Mouse (Mus musculus): ENCODE results near the gene Olfr628. TPM values are rescaled to one million over a fixed set of nuclear protein-coding genes. Genes with fewer than 3 reads are reported as not detected.
"Not testable (repeated sequence)": the region's sequence is repeated elsewhere in the genome, so short reads cannot be mapped to it uniquely, and the experiment has no call there.

Olfr628 gene
- total RNA-seq (2021): not detected

DNA sequence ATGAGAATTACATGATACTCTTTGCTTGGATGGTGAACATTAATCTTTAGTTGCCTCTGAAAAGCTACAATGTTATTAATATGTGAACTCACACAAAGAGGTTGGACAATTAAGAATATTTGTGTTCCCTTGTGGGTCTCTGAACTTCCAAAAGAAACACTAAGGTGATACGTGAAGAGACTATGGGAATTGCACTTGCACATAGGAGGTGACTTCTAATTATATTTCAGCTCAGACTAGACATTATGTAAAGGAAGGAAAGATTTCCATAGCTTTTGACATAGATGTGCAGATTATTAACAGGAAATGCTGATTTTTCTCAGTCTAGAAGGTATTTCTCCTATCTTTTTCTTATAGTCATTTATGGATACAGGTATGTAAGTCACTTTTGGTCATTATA is at the start of gene Olfr628:
Gene Olfr628 (plus strand): TSS at position 301 of the 400 bp plus-strand sequence.
- intact Hi-C loops (cut with DNase I): no loop called here
- no peak for DNase-seq (ENCODE audit: low spot score)

GRCm38 (mm10) chr7:103682420-103682819 is 47.8 kb upstream of the Olfr628 start, which contains the start of gene Olfr625-ps1:
Gene Olfr625-ps1 (plus strand): TSS chr7:103682720.
- DNase-seq (ENCODE audit: low spot score): no peak
- intact Hi-C loops (cut with DNase I): no loop called here

- DNase-seq (ENCODE audit: low spot score): no peak
These were observed 30.7 kb upstream of the Olfr628 start for GRCm38 (mm10) chr7:103699469-103699868.

GRCm38 (mm10) chr7:103712024-103712423 is 18.1 kb upstream of the Olfr628 start:
- intact Hi-C loops (cut with DNase I): no loop called here

More at GRCm38 (mm10) chr7:103699469-103699868, 30.7 kb upstream of the Olfr628 start:
- intact Hi-C loops (cut with DNase I): no loop called here

DNA sequence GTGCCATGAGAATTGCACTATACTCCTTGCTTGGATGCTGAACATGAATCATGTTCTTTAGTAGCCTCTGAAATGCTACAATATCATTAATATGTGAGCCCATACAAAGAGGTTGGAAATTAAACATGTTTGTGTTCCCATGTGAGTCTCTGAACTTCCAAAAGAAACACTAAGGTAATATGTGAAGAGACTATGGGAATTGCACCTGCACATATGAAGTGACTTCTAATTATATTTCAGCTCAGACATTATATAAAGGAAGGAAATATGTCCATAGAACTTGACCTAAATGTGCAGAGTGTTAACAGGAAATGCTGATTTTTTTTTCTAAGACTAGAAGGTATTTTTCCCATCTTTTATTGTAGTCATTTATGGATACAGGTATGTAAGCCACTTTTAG is 15.8 kb upstream of the Olfr628 start, which contains the start of gene Olfr243:
Gene Olfr243 (plus strand): TSS at position 301 of the 400 bp plus-strand sequence.
- DNase-seq (ENCODE audit: low spot score): no peak

More at GRCm38 (mm10) chr7:103712024-103712423, 18.1 kb upstream of the Olfr628 start:
- no peak for DNase-seq (ENCODE audit: low spot score)

DNA sequence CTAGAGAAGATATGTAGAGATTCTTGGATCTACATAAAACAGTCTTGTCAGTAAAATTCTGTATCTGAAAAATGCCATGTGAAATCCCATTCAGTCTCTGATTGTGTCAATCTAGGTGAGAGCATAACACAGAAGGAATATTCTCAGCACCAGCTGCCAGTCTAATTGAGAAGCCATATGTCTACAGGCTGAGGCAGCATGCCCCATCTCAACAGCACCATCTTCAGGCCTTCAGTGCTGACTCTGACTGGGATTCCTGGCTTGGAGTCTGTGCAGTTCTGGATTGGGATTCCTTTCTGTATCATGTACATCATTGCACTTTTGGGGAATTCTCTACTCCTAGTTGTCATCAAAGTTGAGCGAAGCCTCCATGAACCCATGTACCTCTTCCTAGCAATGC is 13.8 kb upstream of the Olfr628 start:
- DNase-seq (ENCODE audit: low spot score); intact Hi-C loops (cut with DNase I): not testable (repeated sequence)

More for the DNA sequence above, 15.8 kb upstream of the Olfr628 start, which contains the start of gene Olfr243:
- intact Hi-C loops (cut with DNase I): no loop called here

DNA sequence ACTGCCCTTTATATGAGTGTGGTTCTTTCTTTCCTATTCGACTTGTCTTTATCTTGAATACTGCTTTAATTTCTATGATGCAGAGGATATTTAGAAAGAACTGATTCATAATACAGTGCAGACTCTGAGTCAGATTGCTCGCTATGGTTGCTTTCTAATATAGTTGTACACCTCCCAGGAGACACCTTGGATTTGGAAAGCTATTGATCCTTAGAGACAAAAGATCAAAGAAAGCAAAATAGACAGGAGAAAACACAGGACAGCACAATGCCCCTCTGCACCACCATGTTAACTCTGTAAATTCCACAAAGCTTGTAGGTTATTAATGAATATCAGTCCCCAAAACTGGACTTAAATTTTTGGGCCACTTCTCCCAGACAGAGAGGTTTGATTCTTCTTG is 14.7 kb downstream of the Olfr628 start, which contains the start of gene Olfr629:
Gene Olfr629 (minus strand): TSS at position 101 of the 400 bp plus-strand sequence.
- intact Hi-C loops (cut with DNase I): no loop called here
- no peak for DNase-seq (ENCODE audit: low spot score)

- intact Hi-C loops (cut with DNase I): no loop called here
- no peak for DNase-seq (ENCODE audit: low spot score)
These were observed 27.1 kb downstream of the Olfr628 start, which contains the start of gene Olfr630 for GRCm38 (mm10) chr7:103757233-103757632. Gene Olfr630 (minus strand): TSS chr7:103757333.

DNA sequence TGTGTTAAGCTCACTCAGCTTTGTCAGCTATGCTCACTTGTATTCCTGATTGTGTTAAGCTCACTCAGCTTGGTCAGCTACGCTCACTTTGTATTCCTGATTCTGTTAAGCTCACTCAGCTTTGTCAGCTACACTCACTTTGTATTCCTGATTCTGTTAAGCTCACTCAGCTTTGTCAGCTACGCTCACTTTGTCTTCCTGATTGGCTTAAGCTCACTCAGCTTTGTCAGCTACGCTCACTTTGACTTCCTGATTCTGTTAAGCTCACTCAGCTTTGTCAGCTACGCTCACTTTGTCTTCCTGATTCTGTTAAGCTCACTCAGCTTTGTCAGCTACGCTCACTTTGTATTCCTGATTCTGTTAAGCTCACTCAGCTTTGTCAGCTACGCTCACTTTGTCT is 32.0 kb downstream of the Olfr628 start:
- intact Hi-C loops (cut with DNase I); DNase-seq (ENCODE audit: low spot score): not testable (repeated sequence)

DNA sequence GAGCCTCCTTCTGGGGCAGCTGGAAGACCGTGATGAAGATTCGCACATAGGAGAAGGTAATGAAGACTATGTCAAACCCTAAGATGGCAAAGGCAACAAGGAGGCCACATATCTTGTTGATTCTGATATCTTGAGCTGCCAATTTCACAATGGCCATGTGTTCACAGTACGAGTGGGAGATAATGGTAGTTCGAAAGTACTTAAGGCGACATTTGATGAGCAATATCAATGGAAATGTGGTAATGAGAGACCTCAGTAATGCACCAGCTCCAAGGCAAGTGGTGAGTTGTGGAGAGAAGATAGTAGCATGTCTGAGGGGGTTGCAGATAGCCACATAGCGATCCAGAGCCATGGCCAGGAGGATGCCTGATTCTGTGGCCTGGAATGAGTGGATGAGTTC is 37.5 kb downstream of the Olfr628 start:
- DNase-seq (ENCODE audit: low spot score); intact Hi-C loops (cut with DNase I): not testable (repeated sequence)

DNA sequence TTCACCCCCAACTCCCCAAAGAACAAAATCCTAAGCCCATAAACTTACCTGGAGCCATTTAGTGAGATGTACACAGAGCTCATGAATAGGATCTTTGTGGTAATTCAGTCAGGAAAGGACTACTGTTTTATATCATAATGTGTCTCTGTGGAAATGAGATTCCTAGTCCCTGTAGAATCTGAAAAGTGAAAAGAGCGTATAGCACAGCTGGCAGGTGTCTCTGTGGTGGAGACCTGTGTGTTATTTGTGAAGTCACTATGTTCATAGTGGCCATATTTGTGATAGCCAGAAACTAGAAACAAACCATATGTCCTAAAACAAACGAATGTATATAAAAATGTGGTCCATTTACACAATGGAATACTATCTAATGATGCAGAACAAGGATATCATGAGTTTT is 41.3 kb downstream of the Olfr628 start, which contains the start of gene Olfr69:
Gene Olfr69 (minus strand): TSS at position 101 of the 400 bp plus-strand sequence.
- no peak for DNase-seq (ENCODE audit: low spot score)
- intact Hi-C loops (cut with DNase I): no loop called here

DNA sequence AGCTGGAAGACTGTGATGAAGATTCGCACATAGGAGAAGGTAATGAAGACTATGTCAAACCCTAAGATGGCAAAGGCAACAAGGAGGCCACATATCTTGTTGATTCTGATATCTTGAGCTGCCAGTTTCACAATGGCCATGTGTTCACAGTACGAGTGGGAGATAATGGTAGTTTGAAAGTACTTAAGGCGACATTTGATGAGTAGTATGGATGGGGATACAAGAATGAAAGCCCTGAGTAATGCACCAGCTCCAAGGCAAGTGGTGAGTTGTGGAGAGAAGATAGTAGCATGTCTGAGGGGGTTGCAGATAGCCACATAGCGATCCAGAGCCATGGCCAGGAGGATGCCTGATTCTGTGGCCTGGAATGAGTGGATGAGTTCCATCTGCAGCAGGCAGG is 47.5 kb downstream of the Olfr628 start:
- DNase-seq (ENCODE audit: low spot score); intact Hi-C loops (cut with DNase I): not testable (repeated sequence)

DNA sequence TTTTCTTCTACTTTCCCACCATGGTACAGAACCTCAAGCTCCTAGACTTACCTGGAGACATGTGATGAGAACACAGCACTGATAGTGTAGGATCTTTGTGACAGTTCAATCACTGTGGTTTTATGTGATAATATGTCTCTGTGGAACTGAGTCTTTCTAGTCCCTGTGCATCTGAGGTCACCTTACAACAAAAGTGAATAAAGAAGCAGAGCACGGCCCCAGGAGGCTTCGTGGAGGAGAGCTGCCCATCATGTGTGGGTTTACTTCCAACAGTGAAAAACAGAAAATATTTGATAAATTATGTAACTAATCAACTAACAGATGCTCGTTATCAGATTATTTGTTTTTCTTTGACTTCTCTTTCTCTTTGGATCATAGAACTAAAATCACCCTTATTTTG is 49.4 kb downstream of the Olfr628 start, which contains the start of gene Olfr68:
Gene Olfr68 (minus strand): TSS at position 101 of the 400 bp plus-strand sequence.
- intact Hi-C loops (cut with DNase I): no loop called here
- DNase-seq (ENCODE audit: low spot score): no peak

Other genes with a start within 250 kb of the Olfr628 start
- gene Olfr609, start 232.3 kb upstream of the Olfr628 start, total RNA-seq (2021): not detected
- not detected for gene Olfr610, start 218.3 kb upstream of the Olfr628 start, total RNA-seq (2021)
- not detected for gene Olfr611, start 209.5 kb upstream of the Olfr628 start, total RNA-seq (2021)
- gene Olfr612, start 187.7 kb upstream of the Olfr628 start, total RNA-seq (2021): not detected
- not detected for gene Olfr613, start 182.3 kb upstream of the Olfr628 start, total RNA-seq (2021)
- not detected for gene Olfr615, start 174.3 kb upstream of the Olfr628 start, total RNA-seq (2021)
- gene Olfr616, start 161.2 kb upstream of the Olfr628 start, total RNA-seq (2021): not detected
- not detected for gene Olfr617, start 157.3 kb upstream of the Olfr628 start, total RNA-seq (2021)
- not detected for gene Olfr618, start 140.3 kb upstream of the Olfr628 start, total RNA-seq (2021)
- gene Olfr619, start 129.8 kb upstream of the Olfr628 start, total RNA-seq (2021): not detected
- not detected for gene Olfr620, start 117.8 kb upstream of the Olfr628 start, total RNA-seq (2021)
- not detected for gene Olfr622, start 87.7 kb upstream of the Olfr628 start, total RNA-seq (2021)
- gene Olfr623, start 66.7 kb upstream of the Olfr628 start, total RNA-seq (2021): not detected
- gene Olfr624, start 59.2 kb upstream of the Olfr628 start, total RNA-seq (2021): not detected
- not detected for gene Olfr625-ps1, start 47.7 kb upstream of the Olfr628 start, total RNA-seq (2021)
- not detected for gene Olfr243, start 15.7 kb upstream of the Olfr628 start, total RNA-seq (2021)
- gene Olfr629, start 14.6 kb downstream of the Olfr628 start, total RNA-seq (2021): not detected
- gene Olfr630, start 27.0 kb downstream of the Olfr628 start, total RNA-seq (2021): not detected
- gene Olfr69, start 41.2 kb downstream of the Olfr628 start, total RNA-seq (2021): not detected
- not detected for gene Olfr68, start 49.3 kb downstream of the Olfr628 start, total RNA-seq (2021)
- not detected for gene Olfr67, start 61.4 kb downstream of the Olfr628 start, total RNA-seq (2021)
- gene Hbb-bt, start 83.6 kb downstream of the Olfr628 start, total RNA-seq (2021): 1,000 to 10,000 TPM; 1,406 to 3,005 TPM
- gene Hbb-bs, start 97.7 kb downstream of the Olfr628 start, total RNA-seq (2021): over 10,000 TPM in 1 of 2 experiments, 1,000 to 10,000 TPM in 1; 9,976 to 23,536 TPM
- not detected for gene Hbb-bh2, start 110.1 kb downstream of the Olfr628 start, total RNA-seq (2021)
- gene Hbb-bh1, start 112.8 kb downstream of the Olfr628 start, total RNA-seq (2021): not detected
- gene Hbb-y, start 122.8 kb downstream of the Olfr628 start, total RNA-seq (2021): not detected
- not detected for gene Olfr66, start 155.9 kb downstream of the Olfr628 start, total RNA-seq (2021)
- gene Olfr64, start 164.1 kb downstream of the Olfr628 start, total RNA-seq (2021): not detected
- gene Olfr65, start 173.1 kb downstream of the Olfr628 start, total RNA-seq (2021): not detected
- not detected for gene Olfr631, start 198.5 kb downstream of the Olfr628 start, total RNA-seq (2021)
- not detected for gene Olfr632, start 204.0 kb downstream of the Olfr628 start, total RNA-seq (2021)
- gene Olfr633, start 214.1 kb downstream of the Olfr628 start, total RNA-seq (2021): not detected
- not detected for gene Olfr635, start 240.8 kb downstream of the Olfr628 start, total RNA-seq (2021)